Mouse (Mus musculus) midbrain, embryonic 14.5 days (tissue): Measurements from ENCODE around the gene Pxylp1. TPM values are rescaled to one million over a fixed set of nuclear protein-coding genes. Genes with fewer than 3 reads are reported as not detected.
A peak's percentile ranks its signal among the peaks of the same experiment; 100 is the strongest.

Source experiments
- ATAC-seq: fragments of 200-750 bp; cut with Nextera tagmentation; 2 replicates; pipeline ENCODE4 v1.8.0; 2017; ENCODE audit warnings: moderate number of reproducible peaks, moderate library complexity; ENCODE audit not compliant: low FRiP score, low TSS enrichment
- DNase-seq: peaks from one replicate; pipeline ENCODE4 v3.0.0-alpha.2; 2015
- H3K27ac ChIP-seq: fragments of 300-500 bp; sonication (generic); replicated peaks from 2 replicates; pipeline ENCODE4 v1.5.1; 2014; ENCODE audit warnings: mild to moderate bottlenecking, low read depth, low read length, moderate library complexity
- H3K27me3 ChIP-seq: fragments of 300-500 bp; sonication (generic); 2 replicates; pipeline ENCODE4 v1.6.1; 2014; ENCODE audit warnings: low read length, control low read depth, mixed read lengths; ENCODE audit not compliant: control insufficient read depth, insufficient read depth
- H3K36me3 ChIP-seq: fragments of 300-500 bp; sonication (generic); 2 replicates; pipeline ENCODE4 v1.6.1; 2014; ENCODE audit warnings: low read length, control low read depth; ENCODE audit not compliant: control insufficient read depth, insufficient read depth
- H3K4me1 ChIP-seq: fragments of 300-500 bp; sonication (generic); 2 replicates; pipeline ENCODE4 v1.6.1; 2014; ENCODE audit warnings: mild to moderate bottlenecking, antibody characterized with exemption, low read length, control low read depth; ENCODE audit not compliant: control insufficient read depth, insufficient read depth
- H3K4me2 ChIP-seq: fragments of 300-500 bp; sonication (generic); 2 replicates; pipeline ENCODE4 v1.6.1; 2014; ENCODE audit warnings: mild to moderate bottlenecking, low read length, moderate library complexity
- H3K4me3 ChIP-seq: fragments of 300-500 bp; sonication (generic); replicated peaks from 2 replicates; pipeline ENCODE4 v1.5.1; 2014; ENCODE audit warnings: low read depth, low read length
- H3K9ac ChIP-seq: fragments of 300-500 bp; sonication (generic); replicated peaks from 2 replicates; pipeline ENCODE4 v1.6.1; 2014; ENCODE audit warnings: mild to moderate bottlenecking, low read length, moderate library complexity
- H3K9me3 ChIP-seq: fragments of 300-500 bp; sonication (generic); 2 replicates; pipeline ENCODE4 v1.6.1; 2016; ENCODE audit warnings: low read length, control low read depth, mixed read lengths; ENCODE audit not compliant: control insufficient read depth
- WGBS: fragments of 180-500 bp; shearing (Covaris S2); extraction: QIAGEN DNeasy Blood & Tissue Kit; methylation state at CpG from one replicate; pipeline ENCODE4 v1.1.7; 2014; 5-methylcytosine and 5-hydroxymethylcytosine counted together
- polyA plus RNA-seq: library from polyadenylated mRNA; unstranded; fragments of >200 nt; fragmentation: Nextera tagmentation; extraction: Ambion mirVana; gene quantifications from 2 replicates; pipeline ENCODE4 v1.2.1, GENCODE M21; 2014

The Pxylp1 gene
- polyA plus RNA-seq, 1 experiment from 2014 or later: 66.1 TPM

- Histone ChIP-seq H3K27me3 (no peaks in the 10 kb centered on the region), H3K27ac (no peak overlapping the region), H3K4me2 (no peak overlapping the region), H3K4me1 (peaks cover 10% of the 10 kb centered on the region; the same call in 1 of the 2 replicates), H3K4me3 (no peak overlapping the region), H3K36me3 (no peaks in the 10 kb centered on the region), H3K9ac (no peak overlapping the region), H3K9me3 (no peaks in the 10 kb centered on the region)
- ATAC-seq: no peak
- DNase-seq: no peak
- WGBS: 90% methylated on average over 5 of the region's 5 CpGs
These were observed 31.9 kb downstream of the Pxylp1 start for GRCm38 (mm10) chr9:96860380-96861091.

- no peak for DNase-seq
- H3K4me2 ChIP-seq: no peak overlapping the region
- no peak overlapping the region for H3K4me3 ChIP-seq
- 51% methylated on average over 2 of the region's 2 CpGs for WGBS
- H3K9ac ChIP-seq: no peak overlapping the region
- H3K27me3 ChIP-seq: no peaks in the 10 kb centered on the region
- H3K9me3 ChIP-seq: no peaks in the 10 kb centered on the region
- no peak for ATAC-seq
- H3K4me1 ChIP-seq: peaks cover 4% of the 10 kb centered on the region; the same call in 1 of the 2 replicates
- no peak overlapping the region for H3K27ac ChIP-seq
- no peaks in the 10 kb centered on the region for H3K36me3 ChIP-seq
These were observed 33.4 kb downstream of the Pxylp1 start for GRCm38 (mm10) chr9:96859027-96859426.

- H3K27ac ChIP-seq: no peak overlapping the region
- H3K4me3 ChIP-seq: no peak overlapping the region
- ATAC-seq (no peak), DNase-seq (no peak)
- no peaks in the 10 kb centered on the region for H3K9me3 ChIP-seq
- H3K36me3 ChIP-seq: no peaks in the 10 kb centered on the region
- no peaks in the 10 kb centered on the region for H3K27me3 ChIP-seq
- peaks cover 4% of the 10 kb centered on the region; the same call in 1 of the 2 replicates for H3K4me1 ChIP-seq
- 87% methylated on average over 4 of the region's 4 CpGs for WGBS
- H3K9ac ChIP-seq: no peak overlapping the region
- H3K4me2 ChIP-seq: no peak overlapping the region
These were observed 34.6 kb downstream of the Pxylp1 start for GRCm38 (mm10) chr9:96857838-96858237.

- H3K27me3 ChIP-seq: no peaks in the 10 kb centered on the region
- peaks cover 14% of the 10 kb centered on the region for H3K4me1 ChIP-seq
- no peak overlapping the region for H3K9ac ChIP-seq
- WGBS: 68% methylated on average over 16 of the region's 16 CpGs
- no peaks in the 10 kb centered on the region for H3K9me3 ChIP-seq
- no peak overlapping the region for H3K4me2 ChIP-seq
- DNase-seq (no peak), ATAC-seq (no peak)
- H3K4me3 ChIP-seq: no peak overlapping the region
- 0 out of 2 replicates have a peak overlapping the region, but pooled peaks have one; percentile 5 for H3K27ac ChIP-seq
- H3K36me3 ChIP-seq: no peaks in the 10 kb centered on the region
These were observed 38.9 kb downstream of the Pxylp1 start for GRCm38 (mm10) chr9:96853300-96854186.

- DNase-seq: no peak
- Histone ChIP-seq H3K4me3 (no peak overlapping the region), H3K9ac (no peak overlapping the region), H3K9me3 (no peaks in the 10 kb centered on the region), H3K4me1 (peaks cover 14% of the 10 kb centered on the region), H3K27ac (no peak overlapping the region), H3K4me2 (no peak overlapping the region), H3K27me3 (no peaks in the 10 kb centered on the region), H3K36me3 (no peaks in the 10 kb centered on the region)
- ATAC-seq: no peak
- WGBS: 79% methylated on average over 7 of the region's 7 CpGs
These were observed 40.8 kb downstream of the Pxylp1 start for GRCm38 (mm10) chr9:96851634-96852033.

GRCm38 (mm10) chr9:96851036-96851435 lies 41.4 kb downstream of the Pxylp1 start:
- H3K27me3 ChIP-seq: no peaks in the 10 kb centered on the region
- no peak overlapping the region for H3K27ac ChIP-seq
- WGBS: 87% methylated on average over 7 of the region's 7 CpGs
- no peaks in the 10 kb centered on the region for H3K9me3 ChIP-seq
- H3K4me3 ChIP-seq: no peak overlapping the region
- ATAC-seq (no peak), DNase-seq (no peak)
- no peaks in the 10 kb centered on the region for H3K36me3 ChIP-seq
- H3K4me2 ChIP-seq: no peak overlapping the region
- no peak overlapping the region for H3K9ac ChIP-seq
- H3K4me1 ChIP-seq: peaks cover 14% of the 10 kb centered on the region

GRCm38 (mm10) chr9:96849012-96849411 lies 43.5 kb downstream of the Pxylp1 start:
- peak; percentile 47 for DNase-seq
- 34% methylated on average over 5 of the region's 5 CpGs for WGBS
- peaks cover 14% of the 10 kb centered on the region for H3K4me1 ChIP-seq
- no peaks in the 10 kb centered on the region for H3K36me3 ChIP-seq
- H3K27ac ChIP-seq: peak overlapping the region; percentile 67; the same call in 1 of the 2 replicates
- H3K27me3 ChIP-seq: no peaks in the 10 kb centered on the region
- no peaks in the 10 kb centered on the region for H3K9me3 ChIP-seq
- no peak overlapping the region; the same call in 1 of the 2 replicates for H3K4me2 ChIP-seq
- ATAC-seq: peak; percentile 13; the same call in 1 of the 2 replicates
- H3K4me3 ChIP-seq: no peak overlapping the region
- H3K9ac ChIP-seq: no peak overlapping the region; the same call in 1 of the 2 replicates

- WGBS: 92% methylated on average over 8 of the region's 8 CpGs
- H3K9ac ChIP-seq: no peak overlapping the region
These were observed 46.1 kb downstream of the Pxylp1 start for GRCm38 (mm10) chr9:96846361-96846760.

More at GRCm38 (mm10) chr9:96846361-96846760, 46.1 kb downstream of the Pxylp1 start:
- Histone ChIP-seq H3K4me2 (no peak overlapping the region), H3K27ac (no peak overlapping the region), H3K9me3 (no peaks in the 10 kb centered on the region), H3K36me3 (no peaks in the 10 kb centered on the region), H3K4me3 (no peak overlapping the region), H3K27me3 (no peaks in the 10 kb centered on the region), H3K4me1 (peaks cover 14% of the 10 kb centered on the region)
- DNase-seq (no peak), ATAC-seq (no peak)
